Mouse (Mus musculus) liver, embryonic 14.5 days (tissue): ENCODE data around the gene Gm13212. TPM values are rescaled to one million over a fixed set of nuclear protein-coding genes. Genes with fewer than 3 reads are reported as not detected.
"Not testable (repeated sequence)": the region's sequence is repeated elsewhere in the genome, so short reads cannot be mapped to it uniquely, and the experiment has no call there.

ENCODE experiments used
- ATAC-seq: fragments of 200-750 bp; cut with Nextera tagmentation; 2 replicates; pipeline ENCODE4 v1.8.0; 2017; ENCODE audit warnings: moderate number of reproducible peaks, mild to moderate bottlenecking, moderate library complexity; ENCODE audit not compliant: insufficient read depth
- DNase-seq, 3 experiments: peaks; one replicate each; pipeline ENCODE4 v3.0.0-alpha.2; 2012 to 2013; ENCODE audit warnings: low read depth in 3 of 3, low spot score in 3 of 3
- H3K27ac ChIP-seq: fragments of 300-500 bp; sonication (generic); 2 replicates; pipeline ENCODE4 v1.5.1; 2014; ENCODE audit warnings: moderate library complexity, mild to moderate bottlenecking, control low read depth, inconsistent platforms
- H3K27me3 ChIP-seq: fragments of 300-500 bp; sonication (generic); 2 replicates; pipeline ENCODE4 v1.6.1; 2014; ENCODE audit warnings: mild to moderate bottlenecking, low read length, moderate library complexity; ENCODE audit not compliant: control insufficient read depth, insufficient read depth
- H3K36me3 ChIP-seq: fragments of 300-500 bp; sonication (generic); replicated peaks from 2 replicates; pipeline ENCODE4 v1.6.1; 2014; ENCODE audit warnings: low read depth; ENCODE audit not compliant: control insufficient read depth, insufficient read depth
- H3K4me1 ChIP-seq, 2 experiments: fragments of 200-500 bp in 1 of 2; fragments of 300-500 bp in 1 of 2; sonication (generic) in 1 of 2; replicated peaks; 2 replicates each; pipeline ENCODE4 v1.6.1; 2012 to 2014; ENCODE audit warnings: antibody characterized with exemption in 1 of 2, inconsistent platforms in 1 of 2, low read length in 1 of 2; ENCODE audit not compliant: control insufficient read depth in 2 of 2, insufficient read depth in 2 of 2
- H3K4me2 ChIP-seq: fragments of 300-500 bp; sonication (generic); 2 replicates; pipeline ENCODE4 v1.6.1; 2014; ENCODE audit warnings: low read depth, mild to moderate bottlenecking, control low read depth, moderate library complexity
- H3K4me3 ChIP-seq, 2 experiments: fragments of 200-500 bp in 1 of 2; fragments of 300-500 bp in 1 of 2; sonication (generic) in 1 of 2; 2 replicates each; pipeline ENCODE4 v1.5.1; 2012 to 2014; ENCODE audit warnings: low read depth in 2 of 2, low read length in 2 of 2, mild to moderate bottlenecking in 2 of 2, control low read depth in 1 of 2, inconsistent platforms in 1 of 2, moderate library complexity in 1 of 2; ENCODE audit not compliant: insufficient read depth in 1 of 2
- H3K9ac ChIP-seq: fragments of 300-500 bp; sonication (generic); replicated peaks from 2 replicates; pipeline ENCODE4 v1.6.1; 2014; ENCODE audit warnings: mild to moderate bottlenecking, control low read depth, moderate library complexity
- H3K9me3 ChIP-seq: fragments of 300-500 bp; sonication (generic); 2 replicates; pipeline ENCODE4 v1.6.1; 2016; ENCODE audit warnings: low read length, mixed read lengths; ENCODE audit not compliant: control insufficient read depth
- CTCF ChIP-seq: IDR thresholded peaks from 2 replicates; pipeline ENCODE4 v1.5.1; 2016; ENCODE audit warnings: antibody characterized with exemption, low read depth, control low read depth
- EP300 ChIP-seq: IDR thresholded peaks from 2 replicates; pipeline ENCODE4 v1.6.1; 2016; ENCODE audit warnings: antibody characterized with exemption, low read depth
- WGBS: fragments of 180-500 bp; shearing (Covaris S2); extraction: QIAGEN DNeasy Blood & Tissue Kit; methylation state at CpG from one replicate; pipeline ENCODE4 v1.1.7; 2014; ENCODE audit not compliant: insufficient replicate concordance; 5-methylcytosine and 5-hydroxymethylcytosine counted together
- polyA plus RNA-seq, 2 experiments: library from polyadenylated mRNA; depleted of rRNA in 1 of 2; stranded (reverse) in 1 of 2; unstranded in 1 of 2; fragments of >200 nt; fragmentation: Nextera tagmentation in 1 of 2; extraction: Ambion mirVana in 1 of 2; gene quantifications; 2 replicates each; pipeline versions ENCODE4 v1.2.1 to v1.2.3; 2012 to 2014

Gm13212 gene
- polyA plus RNA-seq, 2 experiments: 1.2 to 2.3 TPM

DNA sequence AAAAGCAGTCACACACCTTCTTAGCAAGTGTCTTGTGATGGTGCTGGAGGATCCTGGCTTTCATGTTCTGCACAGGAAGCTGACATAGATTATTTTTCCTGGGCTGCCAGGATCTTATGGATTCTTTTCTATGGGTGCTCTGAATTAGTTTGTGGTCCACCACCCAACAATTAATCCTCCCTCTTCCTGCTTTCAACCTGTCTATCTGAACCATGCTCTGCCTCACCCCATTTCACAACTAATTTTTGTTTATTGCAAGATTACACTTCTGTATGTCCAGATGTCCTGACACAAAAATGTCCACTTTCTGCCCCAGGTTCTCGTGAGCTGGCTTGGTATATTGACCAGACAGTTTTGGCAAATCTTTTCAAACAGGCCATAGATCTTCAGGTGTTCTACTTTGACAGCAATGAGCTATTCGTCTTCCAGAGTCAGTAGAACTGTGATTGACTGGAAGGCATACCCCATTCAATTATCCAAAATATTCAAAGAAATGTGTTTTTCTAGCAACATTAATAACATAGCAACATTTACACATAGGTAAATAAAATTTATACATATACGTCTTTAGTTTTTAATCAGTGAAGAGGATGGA, 25.4 kb upstream of the Gm13212 start:
- WGBS: 27% methylated on average over 3 of the region's 3 CpGs

DNA sequence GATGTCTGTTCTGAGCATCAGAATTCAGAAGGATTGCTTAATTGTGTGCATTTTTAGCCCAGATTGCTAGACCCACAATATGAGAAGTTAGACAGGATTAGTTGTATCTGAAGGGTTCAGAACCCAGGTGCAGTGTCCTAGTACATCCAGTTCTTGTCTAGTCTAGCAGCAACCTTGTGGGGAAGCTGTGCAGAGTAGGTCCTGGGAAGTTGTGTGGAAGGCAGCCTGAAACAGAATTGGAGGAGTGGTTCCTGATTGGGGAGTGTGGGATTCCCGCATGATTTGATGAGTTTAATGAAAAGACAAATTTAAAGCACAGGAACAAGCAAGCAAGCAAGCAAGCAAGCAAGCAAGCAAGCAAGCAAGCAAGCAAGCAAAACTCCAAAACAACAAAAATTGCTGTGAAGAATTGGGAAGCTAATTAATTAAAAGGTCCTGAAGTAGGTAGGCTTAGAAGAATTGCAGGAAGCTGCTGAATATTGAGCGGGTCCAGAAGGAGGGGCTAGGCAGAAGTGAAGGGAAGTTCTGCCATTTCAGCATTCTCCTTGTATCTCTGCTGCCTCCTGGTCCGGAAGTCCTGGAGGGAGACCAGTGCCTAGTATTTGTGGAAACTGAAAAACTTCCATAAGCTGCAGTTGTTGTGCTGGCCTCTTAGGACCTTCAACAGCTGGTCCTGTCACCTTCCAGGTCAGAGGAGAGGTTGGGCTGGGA, 20.7 kb upstream of the Gm13212 start:
- DNase-seq: no peak
- TF ChIP-seq CTCF (no peak), EP300 (no peak)
- no peak for ATAC-seq
- Histone ChIP-seq H3K36me3 (no peaks in the 10 kb centered on the region), H3K9me3 (peaks cover 5% of the 10 kb centered on the region), H3K4me2 (no peak overlapping the region), H3K27ac (no peak overlapping the region), H3K27me3 (no peaks in the 10 kb centered on the region), H3K9ac (no peak overlapping the region), H3K4me3 (no peak overlapping the region), H3K4me1 (no peaks in the 10 kb centered on the region)
- 41% methylated on average over 3 of the region's 3 CpGs for WGBS

More for the DNA sequence above, 25.4 kb upstream of the Gm13212 start:
- Histone ChIP-seq H3K36me3 (no peaks in the 10 kb centered on the region), H3K9me3 (peaks cover 5% of the 10 kb centered on the region), H3K4me1 (no peaks in the 10 kb centered on the region), H3K4me2 (no peak overlapping the region), H3K27ac (no peak overlapping the region), H3K27me3 (no peaks in the 10 kb centered on the region), H3K9ac (no peak overlapping the region), H3K4me3 (no peak overlapping the region)
- ATAC-seq (no peak), DNase-seq (no peak)
- TF ChIP-seq CTCF: no peak
- TF ChIP-seq EP300: no peak

DNA sequence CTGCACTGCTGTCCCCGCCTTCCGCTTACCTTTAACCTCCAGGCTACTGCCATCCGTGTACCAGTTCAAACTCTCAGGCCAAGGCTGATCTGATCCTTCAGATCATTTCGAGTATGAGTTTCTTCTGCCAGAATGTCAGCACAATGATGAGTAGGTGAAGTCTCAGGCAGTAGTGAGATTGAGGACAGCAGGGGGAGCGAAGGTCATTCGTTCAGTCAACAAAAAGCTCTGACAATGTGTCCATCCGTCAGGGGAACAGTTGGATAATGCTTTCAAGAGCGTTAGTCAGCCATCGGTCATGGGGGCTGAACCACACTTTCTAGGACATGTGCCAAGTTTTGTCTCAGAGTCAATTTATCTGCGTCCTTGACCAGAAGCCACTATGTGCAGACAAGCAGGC, 14.5 kb upstream of the Gm13212 start:
- not testable (repeated sequence) for H3K9ac ChIP-seq

DNA sequence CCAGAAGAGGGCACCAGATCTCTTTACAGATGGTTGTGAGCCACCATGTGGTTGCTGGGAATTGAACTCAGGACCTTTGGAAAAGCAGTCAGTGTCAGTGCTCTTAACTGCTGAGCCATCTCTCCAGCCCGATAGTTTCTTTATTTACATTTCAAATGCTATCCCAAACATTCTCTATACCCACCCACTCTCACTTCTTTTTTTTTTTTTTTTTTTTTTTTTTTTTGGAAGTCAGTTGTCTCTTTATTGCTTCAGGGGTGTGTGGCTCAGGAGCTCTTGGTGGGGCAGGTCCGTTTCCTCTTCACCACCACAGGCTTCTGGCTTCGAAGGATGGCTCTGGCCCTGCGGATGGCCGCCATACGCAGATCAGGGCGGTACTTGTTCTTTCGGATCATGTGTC, 8.3 kb upstream of the Gm13212 start:
- H3K9ac ChIP-seq, H3K4me3 ChIP-seq, H3K27ac ChIP-seq, H3K9me3 ChIP-seq, H3K4me2 ChIP-seq, H3K27me3 ChIP-seq, H3K36me3 ChIP-seq, DNase-seq, ATAC-seq, H3K4me1 ChIP-seq: not testable (repeated sequence)
- WGBS: 73% methylated on average over 8 of the region's 8 CpGs

More for the DNA sequence above, 14.5 kb upstream of the Gm13212 start:
- H3K4me3 ChIP-seq, H3K27me3 ChIP-seq, H3K36me3 ChIP-seq, H3K4me2 ChIP-seq, H3K9me3 ChIP-seq, DNase-seq, H3K4me1 ChIP-seq, H3K27ac ChIP-seq, ATAC-seq: not testable (repeated sequence)
- whole genome bisulfite sequencing: 75% methylated on average over 5 of the region's 10 CpGs

DNA sequence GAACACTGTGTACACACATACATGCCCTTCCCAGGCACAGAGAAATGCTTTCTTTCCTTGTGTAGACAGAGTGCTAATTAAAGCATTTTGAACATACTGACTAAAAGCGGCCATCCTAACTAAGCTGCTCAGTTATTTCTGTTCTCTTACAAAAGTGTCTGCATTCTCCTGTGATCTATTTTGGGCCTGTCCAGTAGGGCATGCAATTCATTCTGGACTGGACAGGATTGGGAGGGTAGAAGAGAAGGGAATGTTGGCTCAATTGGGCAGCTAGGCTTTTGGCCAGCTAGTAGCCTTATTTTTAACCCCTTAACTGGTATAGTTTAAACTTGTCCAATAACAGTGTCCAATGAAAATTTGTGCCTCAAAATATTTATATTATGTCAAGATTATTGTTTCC, 4.6 kb upstream of the Gm13212 start:
- WGBS: 73% methylated on average over 1 of the region's 1 CpGs
- ATAC-seq, H3K27me3 ChIP-seq, H3K36me3 ChIP-seq, H3K4me1 ChIP-seq, DNase-seq, H3K9ac ChIP-seq, H3K9me3 ChIP-seq, H3K4me2 ChIP-seq, H3K27ac ChIP-seq, H3K4me3 ChIP-seq: not testable (repeated sequence)

DNA sequence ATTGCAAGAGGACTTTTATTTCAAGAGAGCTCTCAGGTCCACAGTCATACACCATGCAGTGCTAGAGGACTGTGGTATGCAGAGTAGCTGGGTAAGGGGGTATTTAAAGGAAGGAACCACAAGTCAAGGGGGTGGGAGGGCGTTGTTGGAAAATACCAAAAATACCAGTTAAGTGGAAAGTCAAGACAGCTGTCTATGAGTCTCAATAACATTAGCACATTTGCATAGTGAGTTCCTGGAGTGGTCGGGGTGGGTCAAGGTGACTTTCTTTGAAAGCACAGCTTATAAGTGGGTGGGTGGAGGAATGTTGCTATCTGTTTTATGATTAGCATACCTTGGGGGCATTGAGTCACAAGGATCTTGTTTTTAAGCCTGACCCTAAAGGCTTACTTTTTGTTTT, 1.1 kb downstream of the Gm13212 start:
- peak overlapping the region; percentile 14 for H3K4me2 ChIP-seq
- H3K27ac ChIP-seq, H3K4me1 ChIP-seq, H3K4me3 ChIP-seq, H3K36me3 ChIP-seq, H3K27me3 ChIP-seq, DNase-seq, H3K9me3 ChIP-seq, H3K9ac ChIP-seq: not testable (repeated sequence)
- 66% methylated on average over 2 of the region's 2 CpGs for WGBS
- ATAC-seq: peak; percentile 39; the same call in 1 of the 2 replicates

DNA sequence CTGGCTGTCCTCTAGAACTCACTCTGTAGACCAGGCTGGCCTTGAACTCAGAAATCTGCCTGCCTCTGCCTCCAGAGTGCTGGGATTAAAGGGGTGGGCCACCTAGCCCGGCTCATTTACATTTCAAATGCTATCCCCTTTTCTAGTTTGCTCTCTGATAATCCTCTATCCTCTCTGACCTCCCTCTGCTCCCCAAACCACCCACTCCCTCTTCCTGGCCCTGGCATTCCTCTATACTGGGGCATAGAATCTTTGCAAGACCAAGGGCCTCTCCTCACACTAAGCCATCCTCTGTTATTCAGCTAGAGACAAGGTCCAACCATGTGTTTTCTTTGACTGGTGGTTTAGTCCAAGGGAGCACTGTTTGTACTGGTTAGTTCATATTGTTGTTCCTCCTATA, 9.2 kb downstream of the Gm13212 start:
- not testable (repeated sequence) for ATAC-seq, H3K4me1 ChIP-seq, H3K9ac ChIP-seq, H3K4me2 ChIP-seq, H3K9me3 ChIP-seq, DNase-seq, H3K4me3 ChIP-seq, H3K27me3 ChIP-seq, H3K27ac ChIP-seq, H3K36me3 ChIP-seq
- 71% methylated on average over 1 of the region's 1 CpGs for WGBS

DNA sequence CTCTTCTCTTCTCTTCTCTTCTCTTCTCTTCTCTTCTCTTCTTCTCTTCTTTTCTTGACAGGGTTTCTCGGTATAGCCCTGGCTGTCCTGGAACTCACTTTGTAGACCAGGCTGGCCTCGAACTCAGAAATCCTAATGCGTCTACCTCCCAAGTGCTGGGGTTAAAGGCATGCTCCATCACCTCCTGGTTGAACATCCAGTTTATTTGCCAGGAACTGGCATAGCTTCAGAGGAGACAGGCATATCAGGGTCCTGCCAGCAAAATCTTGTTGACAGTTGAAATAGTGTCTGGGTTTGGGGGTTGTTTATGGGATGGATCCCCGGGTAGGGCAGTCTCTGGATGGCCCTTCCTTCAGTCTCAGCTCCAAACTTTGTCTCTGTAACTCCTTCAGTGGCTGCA, 9.8 kb downstream of the Gm13212 start:
- H3K9ac ChIP-seq, H3K27me3 ChIP-seq: not testable (repeated sequence)
- WGBS: 70% methylated on average over 3 of the region's 4 CpGs

More for the DNA sequence above, 9.8 kb downstream of the Gm13212 start:
- 0 out of 2 replicates have a peak, but pooled peaks have one; percentile 37 for ATAC-seq
- not testable (repeated sequence) for H3K9me3 ChIP-seq, H3K27ac ChIP-seq, DNase-seq, H3K4me1 ChIP-seq, H3K4me3 ChIP-seq, H3K36me3 ChIP-seq, H3K4me2 ChIP-seq
